Mouse (Mus musculus) midbrain, postnatal 0 days (tissue): ENCODE measurements around the gene Psen2. TPM values are rescaled to one million over a fixed set of nuclear protein-coding genes. Genes with fewer than 3 reads are reported as not detected.

Experiments used
- ATAC-seq: fragments of 200-750 bp; cut with Nextera tagmentation; 2 replicates; pipeline ENCODE4 v1.8.0; 2017; ENCODE audit warnings: moderate number of reproducible peaks, mild to moderate bottlenecking, moderate TSS enrichment, moderate library complexity; ENCODE audit not compliant: low FRiP score
- DNase-seq: peaks from one replicate; pipeline ENCODE4 v3.0.0-alpha.2; 2015; ENCODE audit warnings: low spot score
- H3K27ac ChIP-seq: fragments of 300-500 bp; sonication (generic); 2 replicates; pipeline ENCODE4 v1.5.1; 2014; ENCODE audit warnings: low read depth, mild to moderate bottlenecking, low read length, mixed read lengths
- H3K27me3 ChIP-seq: fragments of 300-500 bp; sonication (generic); 2 replicates; pipeline ENCODE4 v1.6.1; 2014; ENCODE audit warnings: low read length, control low read depth, mixed read lengths; ENCODE audit not compliant: insufficient read depth
- H3K36me3 ChIP-seq: fragments of 300-500 bp; sonication (generic); 2 replicates; pipeline ENCODE4 v1.6.1; 2014; ENCODE audit warnings: low read length, control low read depth, mixed read lengths; ENCODE audit not compliant: insufficient read depth
- H3K4me1 ChIP-seq: fragments of 300-500 bp; sonication (generic); 2 replicates; pipeline ENCODE4 v1.6.1; 2014; ENCODE audit warnings: mild to moderate bottlenecking, control low read depth, antibody characterized with exemption, low read length, mixed read lengths; ENCODE audit not compliant: insufficient read depth
- H3K4me2 ChIP-seq: fragments of 300-500 bp; sonication (generic); 2 replicates; pipeline ENCODE4 v1.6.1; 2014; ENCODE audit warnings: low read depth, mild to moderate bottlenecking, low read length, mixed read lengths; ENCODE audit not compliant: poor library complexity, severe bottlenecking
- H3K4me3 ChIP-seq: fragments of 300-500 bp; sonication (generic); 2 replicates; pipeline ENCODE4 v1.5.1; 2014; ENCODE audit warnings: low read depth, mild to moderate bottlenecking, low read length, moderate library complexity
- H3K9ac ChIP-seq: fragments of 300-500 bp; sonication (generic); replicated peaks from 2 replicates; pipeline ENCODE4 v1.6.1; 2014; ENCODE audit warnings: mild to moderate bottlenecking, low read length, moderate library complexity, mixed read lengths; ENCODE audit not compliant: poor library complexity, severe bottlenecking
- H3K9me3 ChIP-seq: fragments of 300-500 bp; sonication (generic); 2 replicates; pipeline ENCODE4 v1.6.1; 2016; ENCODE audit warnings: low read length, control low read depth
- CTCF ChIP-seq: IDR thresholded peaks from 2 replicates; pipeline ENCODE4 v1.5.1; 2016; ENCODE audit warnings: antibody characterized with exemption, mild to moderate bottlenecking
- WGBS: fragments of 180-500 bp; shearing (Covaris S2); extraction: QIAGEN DNeasy Blood & Tissue Kit; methylation state at CpG from one replicate; pipeline ENCODE4 v1.1.7; 2014; 5-methylcytosine and 5-hydroxymethylcytosine counted together
- polyA plus RNA-seq: library from polyadenylated mRNA; unstranded; fragments of >200 nt; fragmentation: Nextera tagmentation; extraction: Ambion mirVana; gene quantifications from 2 replicates; pipeline ENCODE4 v1.2.1, GENCODE M21; 2015
- total RNA-seq: library from RNA; depleted of rRNA; stranded (reverse); fragments of >200 nt; gene quantifications from 2 replicates; pipeline ENCODE4 v1.2.3, GENCODE M21; 2014

Gene Psen2
- total and polyA plus RNA-seq, 2 experiments from 2014 or later, result 22.0 to 32.1 TPM

DNA sequence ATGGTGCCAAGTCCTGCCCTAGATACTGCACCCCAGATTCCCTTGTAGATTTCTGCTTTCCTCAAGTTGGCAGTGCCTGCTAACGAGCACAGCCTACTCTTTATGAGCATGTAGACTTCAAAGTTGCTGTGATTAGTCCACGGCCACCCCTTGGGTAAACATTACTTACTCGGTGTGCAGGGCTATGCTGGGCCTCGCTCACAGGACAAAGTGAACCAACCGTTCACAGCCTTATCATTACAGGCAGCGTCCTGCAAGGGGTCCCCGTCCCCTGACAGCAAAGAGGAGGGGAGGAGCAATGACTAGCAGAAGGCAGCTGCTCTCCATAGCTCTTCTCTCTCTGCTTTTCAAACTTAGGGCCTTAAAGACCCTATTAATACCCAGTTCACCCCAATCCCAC is 78.5 kb downstream of the Psen2 start:
- ATAC-seq (no peak), DNase-seq (no peak)
- Histone ChIP-seq H3K27ac (no peak overlapping the region), H3K4me3 (no peak overlapping the region), H3K9me3 (no peaks in the 10 kb centered on the region), H3K9ac (no peak overlapping the region), H3K4me2 (no peak overlapping the region), H3K4me1 (no peaks in the 10 kb centered on the region), H3K27me3 (no peaks in the 10 kb centered on the region), H3K36me3 (no peaks in the 10 kb centered on the region)
- 66% methylated on average over 7 of the region's 7 CpGs for WGBS
- no peak for TF ChIP-seq CTCF

DNA sequence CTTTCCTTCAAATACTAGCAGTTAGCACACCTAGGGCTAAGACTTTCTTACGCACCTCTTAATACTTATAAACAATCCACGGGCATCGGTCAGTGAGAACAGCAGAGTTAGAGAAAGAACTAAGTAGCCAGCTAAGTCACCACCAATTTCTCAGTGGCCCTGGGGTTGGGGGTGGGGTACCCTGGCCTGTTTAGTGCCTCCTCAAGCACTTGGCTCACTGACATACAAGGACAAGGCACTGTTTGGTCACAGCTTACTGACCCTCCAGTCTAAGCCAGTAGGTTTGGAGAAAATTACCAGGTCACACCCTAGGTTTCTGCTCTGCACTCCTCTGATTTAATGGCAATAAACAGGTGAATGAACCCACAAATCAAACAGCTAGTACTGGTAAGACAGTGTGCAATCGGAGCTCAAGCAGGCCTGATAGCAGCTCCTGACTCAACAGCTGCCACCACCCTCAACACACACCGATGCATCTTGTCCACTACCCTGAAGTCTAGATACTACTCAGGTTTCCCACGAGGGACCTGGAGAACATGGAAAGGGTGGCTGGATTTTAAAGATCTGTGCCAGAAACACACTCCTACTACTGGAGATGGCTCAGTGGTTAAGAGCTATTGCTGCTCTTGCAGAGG is 79.6 kb downstream of the Psen2 start:
- Histone ChIP-seq H3K9ac (no peak overlapping the region), H3K27ac (no peak overlapping the region), H3K4me2 (no peak overlapping the region), H3K9me3 (no peaks in the 10 kb centered on the region), H3K27me3 (no peaks in the 10 kb centered on the region), H3K4me3 (no peak overlapping the region), H3K4me1 (no peaks in the 10 kb centered on the region), H3K36me3 (no peaks in the 10 kb centered on the region)
- no peak for TF ChIP-seq CTCF
- DNase-seq, result no peak
- whole genome bisulfite sequencing, result 94% methylated on average over 6 of the region's 6 CpGs
- no peak for ATAC-seq

DNA sequence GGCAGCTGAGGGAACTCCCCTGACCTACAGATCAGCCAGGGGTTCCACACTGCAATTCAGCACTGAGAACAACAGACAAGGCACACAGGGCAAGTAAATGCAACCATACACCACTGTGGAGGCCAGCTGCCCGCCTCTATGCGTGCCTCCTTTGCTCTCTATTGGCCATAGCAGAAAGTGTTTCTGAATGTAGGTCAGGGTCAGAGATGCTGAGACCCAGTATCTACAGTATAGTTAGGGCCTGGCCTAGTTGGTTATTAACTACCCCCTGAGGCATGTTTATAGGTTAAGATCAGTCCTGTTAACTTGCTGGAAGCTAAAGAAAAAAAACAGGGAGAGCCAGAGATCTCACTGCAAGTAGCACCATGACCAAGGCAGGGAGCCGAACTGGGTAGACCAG is 80.5 kb downstream of the Psen2 start:
- Histone ChIP-seq H3K27me3 (no peaks in the 10 kb centered on the region), H3K4me2 (no peak overlapping the region), H3K36me3 (no peaks in the 10 kb centered on the region), H3K4me3 (no peak overlapping the region), H3K9me3 (no peaks in the 10 kb centered on the region), H3K4me1 (no peaks in the 10 kb centered on the region), H3K9ac (no peak overlapping the region), H3K27ac (no peak overlapping the region)
- TF ChIP-seq CTCF, result no peak
- no peak for ATAC-seq
- 72% methylated on average over 3 of the region's 3 CpGs for WGBS
- DNase-seq, result no peak

DNA sequence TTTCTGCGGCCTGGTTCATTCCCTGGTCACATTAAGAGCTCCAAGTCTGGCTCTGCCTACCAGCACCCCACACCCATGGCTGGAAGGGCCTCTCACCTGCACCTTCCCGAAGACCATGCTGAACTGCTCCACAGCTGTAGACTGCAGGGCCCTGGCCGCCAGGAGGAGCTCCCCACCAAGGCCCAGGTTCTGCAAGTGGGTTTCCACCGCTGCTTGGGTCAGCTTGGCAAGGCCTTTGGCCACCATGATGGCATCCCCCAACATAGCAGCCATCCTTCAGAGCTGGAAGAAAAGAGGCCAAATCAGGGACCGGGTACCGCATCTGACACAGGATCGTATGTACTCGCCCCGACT is 81.3 kb downstream of the Psen2 start:
- no peaks in the 10 kb centered on the region for H3K9me3 ChIP-seq
- whole genome bisulfite sequencing, result 86% methylated on average over 9 of the region's 9 CpGs
- no peak for ATAC-seq
- no peak overlapping the region for H3K4me2 ChIP-seq
- no peaks in the 10 kb centered on the region for H3K36me3 ChIP-seq
- TF ChIP-seq CTCF, result no peak
- DNase-seq, result no peak
- H3K27me3 ChIP-seq, result no peaks in the 10 kb centered on the region
- H3K27ac ChIP-seq, result no peak overlapping the region
- no peaks in the 10 kb centered on the region for H3K4me1 ChIP-seq
- H3K4me3 ChIP-seq, result no peak overlapping the region
- H3K9ac ChIP-seq, result no peak overlapping the region

DNA sequence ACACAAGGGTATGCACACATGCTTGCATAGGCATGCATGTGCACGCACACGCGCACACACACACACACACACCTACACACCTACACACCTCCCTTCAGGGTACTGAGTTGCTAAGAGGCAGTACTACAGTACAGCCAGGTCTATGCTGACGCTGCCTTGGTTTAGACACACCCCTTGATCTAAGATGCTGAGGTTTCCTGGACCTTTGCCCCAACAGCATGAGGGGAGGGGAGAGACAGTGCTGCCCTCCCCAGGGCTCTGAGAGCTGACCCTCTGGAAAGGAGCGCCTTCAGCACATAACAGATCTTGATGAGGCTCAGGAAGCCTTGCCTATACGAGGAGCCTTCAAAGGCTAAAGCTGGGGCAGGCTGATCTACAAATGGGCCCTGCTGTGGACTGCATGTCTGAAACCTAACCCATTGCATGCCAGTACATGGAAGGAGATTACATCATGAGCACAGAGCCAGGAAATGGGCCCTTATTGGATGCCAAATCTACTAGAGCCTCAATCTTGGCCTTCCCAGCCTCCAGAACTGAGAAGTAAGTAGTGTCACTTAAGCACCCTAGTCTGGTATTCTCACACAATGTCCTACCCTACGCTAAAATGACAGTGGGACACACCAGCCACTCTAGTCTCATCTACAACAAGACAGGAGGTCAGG is 81.8 kb downstream of the Psen2 start:
- no peak for TF ChIP-seq CTCF
- 90% methylated on average over 7 of the region's 7 CpGs for WGBS
- no peak overlapping the region for H3K4me2 ChIP-seq
- no peak overlapping the region for H3K4me3 ChIP-seq
- no peaks in the 10 kb centered on the region for H3K36me3 ChIP-seq
- ATAC-seq, result no peak
- no peak overlapping the region for H3K9ac ChIP-seq
- H3K27ac ChIP-seq, result no peak overlapping the region
- H3K4me1 ChIP-seq, result no peaks in the 10 kb centered on the region
- no peaks in the 10 kb centered on the region for H3K27me3 ChIP-seq
- H3K9me3 ChIP-seq, result no peaks in the 10 kb centered on the region
- no peak for DNase-seq

DNA sequence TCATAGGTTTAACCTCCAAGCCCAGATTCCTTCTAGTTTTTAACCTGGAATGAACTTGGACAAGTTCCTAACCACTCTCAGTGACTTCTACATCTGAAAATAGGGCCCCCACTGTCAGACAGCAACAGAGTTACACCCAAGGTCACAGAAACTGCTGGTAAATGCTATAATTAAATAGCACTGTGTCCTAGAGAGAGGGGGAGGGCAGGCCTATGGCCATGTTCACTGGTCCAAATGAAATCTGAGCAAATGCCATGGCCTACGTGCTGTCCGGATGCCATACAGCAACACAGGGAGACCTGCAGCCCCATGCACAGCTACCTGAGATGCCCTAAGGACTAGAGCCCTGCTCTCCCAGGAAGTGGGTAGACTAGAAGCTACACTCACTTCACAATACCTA is 83.4 kb downstream of the Psen2 start:
- Histone ChIP-seq H3K36me3 (no peaks in the 10 kb centered on the region), H3K27ac (no peak overlapping the region), H3K4me2 (no peak overlapping the region), H3K9me3 (no peaks in the 10 kb centered on the region), H3K4me1 (no peaks in the 10 kb centered on the region), H3K27me3 (no peaks in the 10 kb centered on the region), H3K9ac (no peak overlapping the region), H3K4me3 (no peak overlapping the region)
- no peak for ATAC-seq
- TF ChIP-seq CTCF, result no peak
- no peak for DNase-seq
- WGBS, result 80% methylated on average over 2 of the region's 2 CpGs
